Mouse (Mus musculus): ENCODE data around the gene Hkdc1.
"Not testable (repeated sequence)": the region's sequence is repeated elsewhere in the genome, so short reads cannot be mapped to it uniquely, and the experiment has no call there.

The Hkdc1 gene

GRCm38 (mm10) chr10:62422255-62422654 lies at the start of gene Hkdc1:
Hkdc1 (minus strand) TSS chr10:62422491.
- DNase-seq (ENCODE audit: low spot score in 2 of 2), result no peak

- DNase-seq (ENCODE audit: low spot score in 2 of 2), result no peak
These were observed 48.8 kb upstream of the Hkdc1 start for GRCm38 (mm10) chr10:62471105-62471504.

GRCm38 (mm10) chr10:62469736-62470135 lies 47.4 kb upstream of the Hkdc1 start:
- no peak for DNase-seq (ENCODE audit: low spot score in 2 of 2)

- DNase-seq (ENCODE audit: low spot score in 2 of 2), result no peak
These were observed 39.0 kb upstream of the Hkdc1 start for GRCm38 (mm10) chr10:62461321-62461720.

- DNase-seq (ENCODE audit: low spot score in 2 of 2), result not testable (repeated sequence)
These were observed 29.7 kb upstream of the Hkdc1 start for GRCm38 (mm10) chr10:62452001-62452400.

- no peak for DNase-seq (ENCODE audit: low spot score in 2 of 2)
These were observed 28.0 kb upstream of the Hkdc1 start for GRCm38 (mm10) chr10:62450280-62450640.

- peak; percentile 87 to 89 for DNase-seq (ENCODE audit: low spot score in 2 of 2)
These were observed 27.3 kb upstream of the Hkdc1 start, which contains the start of the genes 4930507D05Rik and Supv3l1 for GRCm38 (mm10) chr10:62449364-62450279. 4930507D05Rik (plus strand) TSS chr10:62449489. Supv3l1 (minus strand) TSS chr10:62449738.

- DNase-seq (ENCODE audit: low spot score in 2 of 2), result no peak
These were observed 8.1 kb upstream of the Hkdc1 start for GRCm38 (mm10) chr10:62430427-62430826.

- no peak for DNase-seq (ENCODE audit: low spot score in 2 of 2)
These were observed 3.0 kb upstream of the Hkdc1 start for GRCm38 (mm10) chr10:62425081-62425871.

GRCm38 (mm10) chr10:62421127-62421526 lies 1.2 kb downstream of the Hkdc1 start:
- no peak for DNase-seq (ENCODE audit: low spot score in 2 of 2)

- DNase-seq (ENCODE audit: low spot score in 2 of 2), result no peak
These were observed 1.9 kb downstream of the Hkdc1 start for GRCm38 (mm10) chr10:62420399-62420798.

- DNase-seq (ENCODE audit: low spot score in 2 of 2), result no peak
These were observed 2.9 kb downstream of the Hkdc1 start for GRCm38 (mm10) chr10:62419422-62419821.

GRCm38 (mm10) chr10:62418831-62419356 lies 3.4 kb downstream of the Hkdc1 start:
- DNase-seq (ENCODE audit: low spot score in 2 of 2), result no peak

- DNase-seq (ENCODE audit: low spot score in 2 of 2), result no peak
These were observed 8.7 kb downstream of the Hkdc1 start for GRCm38 (mm10) chr10:62413606-62413982.

GRCm38 (mm10) chr10:62412906-62413605 lies 9.2 kb downstream of the Hkdc1 start:
- no peak for DNase-seq (ENCODE audit: low spot score in 2 of 2)

- no peak for DNase-seq (ENCODE audit: low spot score in 2 of 2)
These were observed 10.6 kb downstream of the Hkdc1 start for GRCm38 (mm10) chr10:62411431-62412410.

- DNase-seq (ENCODE audit: low spot score in 2 of 2), result peak; percentile 48 to 67
These were observed 11.3 kb downstream of the Hkdc1 start for GRCm38 (mm10) chr10:62410943-62411342.

- DNase-seq (ENCODE audit: low spot score in 2 of 2), result peak in 1 of 2 experiments; percentile 51
These were observed 17.4 kb downstream of the Hkdc1 start for GRCm38 (mm10) chr10:62404901-62405300.

GRCm38 (mm10) chr10:62401641-62402111 lies 20.6 kb downstream of the Hkdc1 start:
- DNase-seq (ENCODE audit: low spot score in 2 of 2), result peak in 1 of 2 experiments; percentile 38

GRCm38 (mm10) chr10:62383011-62383410 lies 39.3 kb downstream of the Hkdc1 start:
- no peak for DNase-seq (ENCODE audit: low spot score in 2 of 2)
